Mouse (Mus musculus): Measurements from ENCODE around the gene Cdc14a. TPM values are rescaled to one million over a fixed set of nuclear protein-coding genes. Genes with fewer than 3 reads are reported as not detected.

Cdc14a gene
- polyA plus RNA-seq, 1 experiment from 2014 or later, result 8.7 TPM

DNA sequence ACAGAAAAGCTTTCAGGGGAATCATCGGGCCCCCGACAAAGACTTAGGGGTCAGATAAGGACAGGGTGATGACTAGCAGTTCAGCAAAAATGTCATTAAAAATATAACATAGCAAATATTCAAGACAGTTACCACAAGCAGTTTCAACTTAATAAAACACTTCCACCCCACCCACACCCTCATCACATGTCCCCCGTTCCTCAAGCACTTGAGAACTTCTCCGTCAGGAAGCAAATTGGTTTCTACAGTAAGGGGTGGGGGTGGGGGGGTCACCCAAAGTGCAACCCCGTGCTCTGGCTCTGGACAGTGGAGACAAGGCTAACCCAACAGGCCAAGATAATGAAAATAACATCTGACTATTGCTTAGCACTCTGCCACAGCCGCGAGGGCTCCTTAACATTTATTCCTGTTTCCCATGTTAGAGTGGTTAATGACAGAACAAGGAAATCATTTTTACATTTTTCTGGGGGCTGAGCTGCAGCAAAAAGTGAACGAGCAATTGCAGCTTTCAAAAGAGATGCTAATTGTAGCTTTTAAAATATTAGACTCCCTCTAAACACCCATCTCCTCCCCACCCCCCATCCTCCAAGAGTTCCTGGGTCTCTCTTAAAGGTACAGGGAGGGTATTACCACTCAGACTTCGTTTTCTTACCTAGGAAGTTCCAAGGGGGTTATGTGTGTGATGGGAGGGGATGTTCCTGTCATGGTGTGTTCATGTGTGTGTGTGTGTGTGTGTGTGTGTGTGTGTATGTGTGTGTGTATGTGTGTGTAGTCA lies 133.6 kb downstream of the Cdc14a start:
- H3K4me1 ChIP-seq (ENCODE audit: control insufficient read depth, insufficient read depth, low read length), result no peaks in the 10 kb centered on the region
- no peak overlapping the region for H3K4me2 ChIP-seq (ENCODE audit: low read depth, low read length)
- no peaks in the 10 kb centered on the region for H3K9me3 ChIP-seq (replicated peaks; ENCODE audit: control insufficient read depth, low read length)
- H3K4me3 ChIP-seq (replicated peaks; ENCODE audit: low read length), result no peak overlapping the region
- peaks cover 7% of the 10 kb centered on the region for H3K36me3 ChIP-seq (ENCODE audit: control insufficient read depth, insufficient read depth, low read length)
- H3K9ac ChIP-seq (ENCODE audit: low read length), result no peak overlapping the region
- no peak for ATAC-seq (ENCODE audit: insufficient read depth, low FRiP score)
- H3K27ac ChIP-seq (ENCODE audit: low read length), result no peak overlapping the region
- no peaks in the 10 kb centered on the region for H3K27me3 ChIP-seq (ENCODE audit: control insufficient read depth, insufficient read depth, low read length)
- 83% methylated on average over 9 of the region's 9 CpGs for WGBS

DNA sequence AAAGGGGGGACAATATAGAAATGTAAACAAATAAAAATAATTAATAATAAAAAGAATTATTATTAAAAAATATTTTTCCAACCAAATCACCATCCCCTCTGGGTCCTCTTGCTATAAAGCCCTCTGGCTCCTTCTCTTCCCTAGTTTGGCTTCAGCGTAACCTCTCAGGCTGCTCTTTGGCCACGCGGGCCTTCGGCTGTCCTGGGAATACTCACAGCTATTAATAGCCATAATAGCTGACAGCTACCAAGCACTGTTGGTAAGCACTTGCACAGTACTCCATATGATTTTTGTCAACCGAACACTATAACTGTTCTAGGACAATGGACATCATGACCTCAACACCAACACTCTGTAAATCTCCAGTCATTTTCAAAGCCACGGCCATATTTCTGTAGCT lies 135.0 kb downstream of the Cdc14a start:
- no peak for ATAC-seq (ENCODE audit: insufficient read depth, low FRiP score)

DNA sequence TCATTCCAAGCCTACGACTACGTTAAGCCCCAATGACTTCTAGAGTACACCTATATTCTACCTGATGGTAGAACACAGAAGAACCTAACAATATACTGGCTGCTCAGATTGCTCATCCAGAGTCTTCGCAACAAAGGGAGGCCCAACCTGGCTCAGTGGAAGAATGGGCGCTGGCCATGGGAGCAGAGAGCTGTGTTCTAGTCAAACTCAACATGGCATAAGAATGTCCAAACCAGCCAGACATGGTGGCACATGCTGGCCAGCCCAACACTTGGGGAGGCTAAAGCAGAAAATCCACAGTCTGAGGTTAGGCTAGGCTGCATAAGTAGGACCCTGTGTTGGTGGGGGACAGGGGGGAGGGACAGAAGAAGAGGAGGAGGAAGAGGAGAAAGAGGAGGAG lies 139.1 kb downstream of the Cdc14a start:
- Histone ChIP-seq H3K27ac (ENCODE audit: low read length) (peak overlapping the region; percentile 51; the same call in 1 of the 2 replicates), H3K4me3 (replicated peaks; ENCODE audit: low read length) (no peak overlapping the region), H3K27me3 (ENCODE audit: control insufficient read depth, insufficient read depth, low read length) (no peaks in the 10 kb centered on the region), H3K4me2 (ENCODE audit: low read depth, low read length) (no peak overlapping the region), H3K4me1 (ENCODE audit: control insufficient read depth, insufficient read depth, low read length) (no peaks in the 10 kb centered on the region), H3K36me3 (ENCODE audit: control insufficient read depth, insufficient read depth, low read length) (peaks cover 3% of the 10 kb centered on the region; the same call in 1 of the 2 replicates), H3K9me3 (replicated peaks; ENCODE audit: control insufficient read depth, low read length) (no peaks in the 10 kb centered on the region), H3K9ac (ENCODE audit: low read length) (no peak overlapping the region)
- 94% methylated on average over 4 of the region's 4 CpGs for WGBS
- no peak; the same call in 1 of the 2 replicates for ATAC-seq (ENCODE audit: insufficient read depth, low FRiP score)

More for the DNA sequence above, 135.0 kb downstream of the Cdc14a start:
- Histone ChIP-seq H3K9ac (ENCODE audit: low read length) (no peak overlapping the region), H3K4me3 (replicated peaks; ENCODE audit: low read length) (no peak overlapping the region), H3K4me1 (ENCODE audit: control insufficient read depth, insufficient read depth, low read length) (no peaks in the 10 kb centered on the region), H3K36me3 (ENCODE audit: control insufficient read depth, insufficient read depth, low read length) (peaks cover 6% of the 10 kb centered on the region), H3K27me3 (ENCODE audit: control insufficient read depth, insufficient read depth, low read length) (no peaks in the 10 kb centered on the region), H3K9me3 (replicated peaks; ENCODE audit: control insufficient read depth, low read length) (no peaks in the 10 kb centered on the region), H3K4me2 (ENCODE audit: low read depth, low read length) (no peak overlapping the region), H3K27ac (ENCODE audit: low read length) (no peak overlapping the region)
- WGBS, result 72% methylated on average over 6 of the region's 6 CpGs

GRCm38 (mm10) chr3:116283996-116284395 lies 139.8 kb downstream of the Cdc14a start:
- Histone ChIP-seq H3K4me3 (replicated peaks; ENCODE audit: low read length) (no peak overlapping the region), H3K4me1 (ENCODE audit: control insufficient read depth, insufficient read depth, low read length) (no peaks in the 10 kb centered on the region), H3K27ac (ENCODE audit: low read length) (no peak overlapping the region), H3K4me2 (ENCODE audit: low read depth, low read length) (no peak overlapping the region), H3K9ac (ENCODE audit: low read length) (no peak overlapping the region), H3K9me3 (replicated peaks; ENCODE audit: control insufficient read depth, low read length) (no peaks in the 10 kb centered on the region), H3K27me3 (ENCODE audit: control insufficient read depth, insufficient read depth, low read length) (no peaks in the 10 kb centered on the region), H3K36me3 (ENCODE audit: control insufficient read depth, insufficient read depth, low read length) (peaks cover 3% of the 10 kb centered on the region; the same call in 1 of the 2 replicates)
- WGBS, result 60% methylated on average over 2 of the region's 2 CpGs
- ATAC-seq (ENCODE audit: insufficient read depth, low FRiP score), result no peak

DNA sequence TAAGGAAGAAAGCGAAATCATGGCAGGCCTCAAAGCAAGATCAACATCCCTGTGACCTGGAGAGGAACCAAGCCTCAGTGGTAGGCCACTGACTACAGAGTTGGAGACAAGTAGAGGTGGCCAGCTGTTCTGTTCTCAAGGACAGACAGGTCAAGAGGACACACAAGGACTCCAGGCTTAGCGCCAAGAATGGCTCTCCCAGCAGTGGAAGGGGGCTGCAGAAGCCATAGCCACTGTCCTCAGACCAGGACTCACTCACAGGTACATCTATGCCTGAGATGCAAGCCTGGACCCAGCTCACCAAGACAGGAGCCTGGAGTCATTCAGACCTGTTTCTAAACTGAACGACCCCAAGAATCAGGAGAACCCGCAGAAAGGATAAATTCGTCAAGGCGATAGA lies 142.2 kb downstream of the Cdc14a start:
- no peak overlapping the region for H3K9ac ChIP-seq (ENCODE audit: low read length)
- peaks cover 3% of the 10 kb centered on the region; the same call in 1 of the 2 replicates for H3K36me3 ChIP-seq (ENCODE audit: control insufficient read depth, insufficient read depth, low read length)
- 92% methylated on average over 6 of the region's 6 CpGs for WGBS
- no peak overlapping the region for H3K27ac ChIP-seq (ENCODE audit: low read length)
- H3K4me3 ChIP-seq (replicated peaks; ENCODE audit: low read length), result no peak overlapping the region
- no peak for ATAC-seq (ENCODE audit: insufficient read depth, low FRiP score)
- H3K4me2 ChIP-seq (ENCODE audit: low read depth, low read length), result no peak overlapping the region
- H3K27me3 ChIP-seq (ENCODE audit: control insufficient read depth, insufficient read depth, low read length), result no peaks in the 10 kb centered on the region
- H3K4me1 ChIP-seq (ENCODE audit: control insufficient read depth, insufficient read depth, low read length), result no peaks in the 10 kb centered on the region
- H3K9me3 ChIP-seq (replicated peaks; ENCODE audit: control insufficient read depth, low read length), result no peaks in the 10 kb centered on the region

DNA sequence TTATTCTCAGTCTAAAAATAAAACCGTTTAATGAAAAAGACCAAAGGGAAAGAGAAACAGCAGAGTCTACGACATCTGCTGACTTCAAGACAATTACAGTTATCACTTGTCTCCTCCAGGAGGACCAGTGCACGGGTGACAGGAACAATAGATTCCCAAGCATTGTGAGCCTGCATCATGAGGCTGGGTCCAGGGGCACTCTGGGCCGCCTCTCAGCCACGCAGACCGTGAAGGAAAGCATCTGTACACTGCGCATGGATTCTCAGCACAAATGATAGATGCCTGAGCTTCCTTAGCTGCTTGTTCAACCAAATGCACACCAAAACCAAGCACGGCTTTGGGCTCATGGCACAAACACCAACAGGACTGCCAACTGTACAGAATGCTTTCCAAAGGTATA lies 146.7 kb downstream of the Cdc14a start:
- Histone ChIP-seq H3K9ac (ENCODE audit: low read length) (no peak overlapping the region), H3K4me1 (ENCODE audit: control insufficient read depth, insufficient read depth, low read length) (no peaks in the 10 kb centered on the region), H3K36me3 (ENCODE audit: control insufficient read depth, insufficient read depth, low read length) (peaks cover 3% of the 10 kb centered on the region; the same call in 1 of the 2 replicates), H3K9me3 (replicated peaks; ENCODE audit: control insufficient read depth, low read length) (no peaks in the 10 kb centered on the region), H3K27ac (ENCODE audit: low read length) (no peak overlapping the region), H3K4me3 (replicated peaks; ENCODE audit: low read length) (no peak overlapping the region), H3K27me3 (ENCODE audit: control insufficient read depth, insufficient read depth, low read length) (no peaks in the 10 kb centered on the region), H3K4me2 (ENCODE audit: low read depth, low read length) (no peak overlapping the region)
- no peak for ATAC-seq (ENCODE audit: insufficient read depth, low FRiP score)
- 83% methylated on average over 8 of the region's 8 CpGs for WGBS

- ATAC-seq (ENCODE audit: insufficient read depth, low FRiP score), result no peak
- no peaks in the 10 kb centered on the region for H3K27me3 ChIP-seq (ENCODE audit: control insufficient read depth, insufficient read depth, low read length)
- no peaks in the 10 kb centered on the region for H3K9me3 ChIP-seq (replicated peaks; ENCODE audit: control insufficient read depth, low read length)
- no peak overlapping the region for H3K4me2 ChIP-seq (ENCODE audit: low read depth, low read length)
- H3K4me3 ChIP-seq (replicated peaks; ENCODE audit: low read length), result no peak overlapping the region
- H3K27ac ChIP-seq (ENCODE audit: low read length), result no peak overlapping the region
- H3K9ac ChIP-seq (ENCODE audit: low read length), result no peak overlapping the region
- H3K4me1 ChIP-seq (ENCODE audit: control insufficient read depth, insufficient read depth, low read length), result no peaks in the 10 kb centered on the region
- H3K36me3 ChIP-seq (ENCODE audit: control insufficient read depth, insufficient read depth, low read length), result no peaks in the 10 kb centered on the region
- WGBS, result 69% methylated on average over 6 of the region's 6 CpGs
These were observed 152.2 kb downstream of the Cdc14a start for GRCm38 (mm10) chr3:116271679-116272078.

DNA sequence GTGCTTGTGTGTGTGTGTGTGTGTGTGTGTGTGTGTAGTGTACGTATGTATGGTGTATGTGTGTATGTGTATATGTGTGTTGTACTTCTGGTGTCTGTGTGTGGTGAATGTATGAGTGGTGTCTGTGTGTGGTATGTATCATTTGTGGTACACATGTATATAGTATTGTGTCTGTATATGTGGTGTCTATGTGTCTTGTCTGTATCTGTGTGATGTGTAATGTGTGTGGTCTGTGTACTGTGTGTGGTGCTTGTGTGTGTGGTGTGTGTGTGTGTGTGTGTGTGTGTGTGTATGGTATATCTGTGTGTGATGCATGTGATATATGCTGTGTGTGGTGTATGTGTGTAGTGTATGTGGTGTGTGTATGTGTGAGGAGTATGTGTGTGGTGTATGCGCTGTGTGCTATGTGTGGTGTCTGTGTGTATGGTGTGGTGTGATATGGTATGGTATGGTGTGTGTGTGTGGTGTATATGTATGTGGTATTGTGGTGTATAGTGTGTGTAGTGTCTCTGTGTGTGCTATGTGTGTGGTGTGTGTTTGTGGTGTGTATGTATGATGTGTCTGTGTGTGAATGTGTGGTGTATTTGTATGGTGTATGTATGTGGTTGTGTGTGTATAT lies 156.7 kb downstream of the Cdc14a start:
- no peaks in the 10 kb centered on the region for H3K36me3 ChIP-seq (ENCODE audit: control insufficient read depth, insufficient read depth, low read length)
- no peaks in the 10 kb centered on the region for H3K4me1 ChIP-seq (ENCODE audit: control insufficient read depth, insufficient read depth, low read length)
- H3K27ac ChIP-seq (ENCODE audit: low read length), result 0 out of 2 replicates have a peak overlapping the region, but pooled peaks have one; percentile 29
- WGBS, result 89% methylated on average over 2 of the region's 2 CpGs
- H3K27me3 ChIP-seq (ENCODE audit: control insufficient read depth, insufficient read depth, low read length), result no peaks in the 10 kb centered on the region
- no peak overlapping the region for H3K4me3 ChIP-seq (replicated peaks; ENCODE audit: low read length)
- no peak overlapping the region for H3K4me2 ChIP-seq (ENCODE audit: low read depth, low read length)
- H3K9ac ChIP-seq (ENCODE audit: low read length), result no peak overlapping the region
- ATAC-seq (ENCODE audit: insufficient read depth, low FRiP score), result peak; percentile 73
- H3K9me3 ChIP-seq (replicated peaks; ENCODE audit: control insufficient read depth, low read length), result no peaks in the 10 kb centered on the region

DNA sequence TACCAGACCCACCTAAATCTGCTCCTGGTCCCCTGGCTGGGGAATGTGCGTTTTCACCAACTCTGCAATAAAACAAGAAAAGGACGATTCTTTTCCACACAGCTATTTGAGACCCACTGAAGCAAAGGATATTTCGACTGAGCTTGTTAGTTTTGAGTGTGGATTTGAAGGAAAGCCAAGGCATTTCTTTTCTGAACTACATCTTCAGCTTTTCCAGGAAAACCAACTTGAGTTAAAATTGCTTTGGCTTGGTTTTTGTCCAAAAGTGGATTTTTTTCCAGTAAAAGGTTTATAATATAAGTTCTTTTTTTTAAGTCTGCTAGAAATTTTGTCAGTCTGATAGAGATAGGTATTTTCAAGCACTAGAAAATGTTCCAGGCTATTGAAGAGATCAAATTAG lies 157.5 kb downstream of the Cdc14a start:
- Histone ChIP-seq H3K27me3 (ENCODE audit: control insufficient read depth, insufficient read depth, low read length) (no peaks in the 10 kb centered on the region), H3K4me3 (replicated peaks; ENCODE audit: low read length) (no peak overlapping the region), H3K4me2 (ENCODE audit: low read depth, low read length) (no peak overlapping the region), H3K9ac (ENCODE audit: low read length) (no peak overlapping the region), H3K27ac (ENCODE audit: low read length) (peak overlapping the region; percentile 17; the same call in 1 of the 2 replicates), H3K4me1 (ENCODE audit: control insufficient read depth, insufficient read depth, low read length) (no peaks in the 10 kb centered on the region), H3K9me3 (replicated peaks; ENCODE audit: control insufficient read depth, low read length) (no peaks in the 10 kb centered on the region), H3K36me3 (ENCODE audit: control insufficient read depth, insufficient read depth, low read length) (no peaks in the 10 kb centered on the region)
- ATAC-seq (ENCODE audit: insufficient read depth, low FRiP score), result no peak
- 53% methylated on average over 3 of the region's 3 CpGs for WGBS
